Mouse (Mus musculus) adrenal gland, postnatal 4 days (tissue): ENCODE results near the gene Ntn5. TPM values are rescaled to one million over a fixed set of nuclear protein-coding genes. Genes with fewer than 3 reads are reported as not detected.

Experiments used
- DNase-seq, 2 experiments: peaks; one replicate each; pipeline ENCODE4 v3.0.0; 2021 to 2022; ENCODE audit warnings: low spot score in 2 of 2, mixed read lengths in 2 of 2
- total RNA-seq, 2 experiments: library from RNA; stranded (reverse); gene quantifications; 2 replicates each; pipeline ENCODE4 v1.2.3; 2021

The Ntn5 gene
- total RNA-seq, 2 experiments from 2014 or later = 0.20 TPM; not detected in 1

GRCm38 (mm10) chr7:45695098-45695497, 11.3 kb downstream of the Ntn5 start:
- DNase-seq = no peak

GRCm38 (mm10) chr7:45697894-45698293, 14.1 kb downstream of the Ntn5 start:
- no peak for DNase-seq

- no peak for DNase-seq
Measured at GRCm38 (mm10) chr7:45699523-45700141, 15.8 kb downstream of the Ntn5 start, which contains the start of gene Car11. TSS of gene Car11 (plus strand) at chr7:45699843.

- DNase-seq = no peak
Measured at GRCm38 (mm10) chr7:45700301-45701015, 16.6 kb downstream of the Ntn5 start.

GRCm38 (mm10) chr7:45701072-45701471, 17.2 kb downstream of the Ntn5 start:
- no peak for DNase-seq

- no peak for DNase-seq
Measured at GRCm38 (mm10) chr7:45701607-45702006, 17.8 kb downstream of the Ntn5 start.

GRCm38 (mm10) chr7:45702316-45702715, 18.5 kb downstream of the Ntn5 start:
- DNase-seq = no peak

- DNase-seq = no peak
Measured at GRCm38 (mm10) chr7:45702809-45703520, 19.1 kb downstream of the Ntn5 start.

GRCm38 (mm10) chr7:45703521-45704033, 19.8 kb downstream of the Ntn5 start:
- no peak for DNase-seq

- peak in 1 of 2 experiments; percentile 57 for DNase-seq
Measured at GRCm38 (mm10) chr7:45704046-45704559, 20.3 kb downstream of the Ntn5 start.

- peak; percentile 93 to 97 for DNase-seq
Measured at GRCm38 (mm10) chr7:45704730-45705442, 21.1 kb downstream of the Ntn5 start, which contains the start of gene Dbp. TSS of gene Dbp (plus strand) at chr7:45705088.

- DNase-seq = no peak
Measured at GRCm38 (mm10) chr7:45705443-45705864, 21.6 kb downstream of the Ntn5 start.

- peak in 1 of 2 experiments; percentile 70 for DNase-seq
Measured at GRCm38 (mm10) chr7:45705873-45706281, 22.1 kb downstream of the Ntn5 start.

GRCm38 (mm10) chr7:45706721-45707241, 23.0 kb downstream of the Ntn5 start:
- DNase-seq = peak; percentile 81 to 84

GRCm38 (mm10) chr7:45707375-45707967, 23.6 kb downstream of the Ntn5 start:
- DNase-seq = peak; percentile 92 to 95

- DNase-seq = no peak
Measured at GRCm38 (mm10) chr7:45708221-45708761, 24.5 kb downstream of the Ntn5 start.

GRCm38 (mm10) chr7:45709036-45709435, 25.2 kb downstream of the Ntn5 start:
- no peak for DNase-seq

- no peak for DNase-seq
Measured at GRCm38 (mm10) chr7:45709677-45710355, 26.0 kb downstream of the Ntn5 start.
